Mouse (Mus musculus): ENCODE measurements around the gene Otx2. TPM values are rescaled to one million over a fixed set of nuclear protein-coding genes. Genes with fewer than 3 reads are reported as not detected.

Gene Otx2
- polyA plus RNA-seq, 1 experiment from 2014 or later, result not detected

- H3K4me3 ChIP-seq (replicated peaks), result no peak overlapping the region
- peaks cover 100% of the 10 kb centered on the region for H3K27me3 ChIP-seq
- H3K9me3 ChIP-seq (replicated peaks), result no peaks in the 10 kb centered on the region
- 18% methylated on average over 8 of the region's 8 CpGs for WGBS (ENCODE audit: insufficient replicate concordance)
- no peak overlapping the region for H3K9ac ChIP-seq
- no peak overlapping the region for H3K27ac ChIP-seq (replicated peaks)
- H3K4me2 ChIP-seq, result no peak overlapping the region
- ATAC-seq (ENCODE audit: insufficient read depth), result no peak
- H3K4me1 ChIP-seq (replicated peaks), result no peaks in the 10 kb centered on the region
- H3K36me3 ChIP-seq (replicated peaks), result no peaks in the 10 kb centered on the region
Observed at GRCm38 (mm10) chr14:48661151-48661550, 12.5 kb downstream of the Otx2 start.

- Histone ChIP-seq H3K27me3 (peaks cover 100% of the 10 kb centered on the region), H3K9me3 (replicated peaks) (no peaks in the 10 kb centered on the region), H3K9ac (no peak overlapping the region), H3K27ac (replicated peaks) (no peak overlapping the region), H3K4me3 (replicated peaks) (no peak overlapping the region), H3K4me2 (no peak overlapping the region), H3K4me1 (replicated peaks) (no peaks in the 10 kb centered on the region), H3K36me3 (replicated peaks) (no peaks in the 10 kb centered on the region)
- 30% methylated on average over 4 of the region's 4 CpGs for WGBS (ENCODE audit: insufficient replicate concordance)
- no peak for ATAC-seq (ENCODE audit: insufficient read depth)
Observed at GRCm38 (mm10) chr14:48660593-48660992, 13.0 kb downstream of the Otx2 start.

DNA sequence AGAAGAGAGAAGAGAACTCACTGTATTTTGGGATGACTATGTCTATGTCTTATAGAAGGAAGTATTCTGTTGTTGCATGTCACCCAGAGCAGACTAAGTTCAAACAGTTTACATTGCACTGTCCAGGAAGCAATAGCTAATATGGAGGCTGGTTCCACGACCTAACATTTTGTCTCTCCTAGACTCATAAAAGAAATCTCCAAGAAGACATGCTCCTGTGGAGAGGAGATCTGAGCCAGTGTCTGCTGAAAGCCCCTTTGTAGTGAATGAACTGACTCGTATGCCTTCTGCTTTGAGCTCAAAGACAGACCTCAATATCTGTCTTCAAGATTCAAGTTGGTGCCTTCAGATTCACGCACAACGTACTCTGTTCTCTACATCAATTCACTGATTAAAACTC lies 14.0 kb downstream of the Otx2 start:
- H3K27me3 ChIP-seq, result peaks cover 100% of the 10 kb centered on the region
- peaks cover 6% of the 10 kb centered on the region for H3K4me1 ChIP-seq (replicated peaks)
- no peak for ATAC-seq (ENCODE audit: insufficient read depth)
- no peak overlapping the region for H3K4me3 ChIP-seq (replicated peaks)
- no peak overlapping the region for H3K27ac ChIP-seq (replicated peaks)
- H3K4me2 ChIP-seq, result no peak overlapping the region
- 50% methylated on average over 4 of the region's 4 CpGs for WGBS (ENCODE audit: insufficient replicate concordance)
- H3K9ac ChIP-seq, result no peak overlapping the region
- H3K36me3 ChIP-seq (replicated peaks), result no peaks in the 10 kb centered on the region
- no peaks in the 10 kb centered on the region for H3K9me3 ChIP-seq (replicated peaks)

GRCm38 (mm10) chr14:48657241-48657640 lies 16.4 kb downstream of the Otx2 start:
- 48% methylated on average over 6 of the region's 6 CpGs for WGBS (ENCODE audit: insufficient replicate concordance)
- Histone ChIP-seq H3K27me3 (peaks cover 100% of the 10 kb centered on the region), H3K27ac (replicated peaks) (no peak overlapping the region), H3K9ac (no peak overlapping the region), H3K4me1 (replicated peaks) (peaks cover 6% of the 10 kb centered on the region), H3K4me3 (replicated peaks) (no peak overlapping the region), H3K36me3 (replicated peaks) (no peaks in the 10 kb centered on the region), H3K4me2 (no peak overlapping the region), H3K9me3 (replicated peaks) (no peaks in the 10 kb centered on the region)
- no peak for ATAC-seq (ENCODE audit: insufficient read depth)

DNA sequence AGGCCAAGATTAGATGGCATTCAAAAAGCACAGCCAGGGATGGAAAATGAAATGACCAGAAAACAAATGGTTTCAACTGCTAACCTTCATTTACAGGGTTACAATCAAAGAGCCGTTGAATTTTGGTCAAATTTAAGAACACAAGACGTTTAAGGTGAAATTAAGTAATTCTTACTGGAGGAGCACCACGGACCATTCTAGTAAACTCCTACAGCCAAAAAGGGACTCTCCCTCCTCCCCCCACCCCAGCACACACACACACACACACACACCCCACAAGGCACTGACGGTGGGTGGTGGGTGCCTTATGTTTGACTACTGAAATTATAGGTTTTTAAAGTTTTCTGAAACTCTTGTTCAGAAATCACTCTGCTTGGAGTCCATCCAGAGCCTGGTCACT lies 16.9 kb downstream of the Otx2 start:
- Histone ChIP-seq H3K4me3 (replicated peaks) (no peak overlapping the region), H3K4me1 (replicated peaks) (peaks cover 6% of the 10 kb centered on the region), H3K36me3 (replicated peaks) (no peaks in the 10 kb centered on the region), H3K9ac (no peak overlapping the region), H3K9me3 (replicated peaks) (no peaks in the 10 kb centered on the region), H3K27ac (replicated peaks) (no peak overlapping the region), H3K27me3 (peaks cover 100% of the 10 kb centered on the region), H3K4me2 (no peak overlapping the region)
- ATAC-seq (ENCODE audit: insufficient read depth), result no peak
- 36% methylated on average over 4 of the region's 4 CpGs for WGBS (ENCODE audit: insufficient replicate concordance)

DNA sequence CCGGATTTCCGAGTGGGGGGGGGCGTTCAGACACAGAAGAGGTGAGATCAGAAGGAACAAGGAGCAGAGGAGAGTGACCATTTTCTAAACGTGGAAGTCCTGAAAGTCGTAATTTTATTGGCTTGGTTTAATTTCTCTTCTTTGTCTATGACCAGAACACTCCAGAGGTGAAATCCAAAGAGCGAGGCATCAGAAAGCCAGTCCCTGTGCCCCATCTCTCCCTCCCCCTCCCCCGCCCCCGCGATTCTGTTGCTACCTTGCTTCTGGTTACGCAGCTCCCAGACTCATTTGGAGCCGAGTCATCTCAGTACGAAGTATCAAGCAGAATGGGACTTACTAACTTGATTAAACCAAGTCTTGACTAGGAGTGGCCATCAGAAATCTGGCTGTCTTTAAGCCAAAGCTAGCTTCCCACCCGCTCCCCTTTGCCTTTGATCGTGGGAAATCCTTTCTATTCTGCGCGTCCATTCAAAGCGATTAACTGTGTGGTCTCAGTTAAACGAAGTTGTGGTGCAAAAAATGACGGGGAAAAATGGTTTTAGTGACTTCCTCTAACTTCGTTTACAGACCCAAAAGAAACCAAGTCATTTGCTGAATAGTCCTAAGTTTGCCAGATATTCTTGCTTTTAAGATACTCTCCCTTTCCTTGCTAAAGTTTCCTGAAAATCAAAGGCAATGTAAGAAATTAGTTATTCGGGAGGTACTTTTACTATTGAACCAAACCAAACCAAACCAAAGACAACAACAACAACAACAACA lies 17.6 kb downstream of the Otx2 start:
- no peak overlapping the region for H3K4me2 ChIP-seq

GRCm38 (mm10) chr14:48655073-48655791 lies 18.4 kb downstream of the Otx2 start:
- Histone ChIP-seq H3K36me3 (replicated peaks) (no peaks in the 10 kb centered on the region), H3K9ac (no peak overlapping the region), H3K9me3 (replicated peaks) (no peaks in the 10 kb centered on the region), H3K27ac (replicated peaks) (no peak overlapping the region), H3K27me3 (peaks cover 95% of the 10 kb centered on the region), H3K4me2 (peak overlapping the region; percentile 36), H3K4me1 (replicated peaks) (peaks cover 6% of the 10 kb centered on the region), H3K4me3 (replicated peaks) (no peak overlapping the region)
- no peak for ATAC-seq (ENCODE audit: insufficient read depth)
- WGBS (ENCODE audit: insufficient replicate concordance), result 1% methylated on average over 33 of the region's 33 CpGs

More for the DNA sequence above, 17.6 kb downstream of the Otx2 start:
- no peak overlapping the region for H3K9ac ChIP-seq
- 4% methylated on average over 21 of the region's 21 CpGs for WGBS (ENCODE audit: insufficient replicate concordance)
- peaks cover 100% of the 10 kb centered on the region for H3K27me3 ChIP-seq
- H3K36me3 ChIP-seq (replicated peaks), result no peaks in the 10 kb centered on the region
- no peak overlapping the region for H3K4me3 ChIP-seq (replicated peaks)
- no peaks in the 10 kb centered on the region for H3K9me3 ChIP-seq (replicated peaks)
- no peak overlapping the region for H3K27ac ChIP-seq (replicated peaks)
- H3K4me1 ChIP-seq (replicated peaks), result peaks cover 6% of the 10 kb centered on the region
- ATAC-seq (ENCODE audit: insufficient read depth), result no peak

DNA sequence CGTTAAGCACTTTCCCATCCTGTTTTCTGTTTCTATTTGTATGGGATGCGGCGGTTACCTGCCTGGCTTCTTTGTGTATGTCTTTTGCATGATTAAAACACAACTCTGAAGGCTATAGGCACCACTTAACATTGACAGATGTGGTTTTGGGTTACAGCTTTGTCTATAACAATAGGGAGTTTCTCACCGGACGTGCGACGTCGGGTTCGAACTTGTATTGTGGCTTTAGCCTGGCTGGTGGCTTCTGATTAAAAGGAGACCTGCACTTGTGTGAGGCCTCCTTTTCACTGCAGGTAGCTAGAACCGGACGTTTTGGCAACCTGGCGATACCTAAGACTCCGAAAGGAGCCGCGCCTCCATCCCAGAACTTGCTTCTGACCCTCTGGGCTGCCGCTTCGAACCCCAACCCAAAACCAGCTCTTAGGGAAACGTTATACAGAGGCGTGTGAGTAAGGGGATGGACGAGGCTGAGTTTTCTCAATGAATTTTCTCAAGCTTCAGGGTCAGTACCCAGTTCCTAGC lies 19.0 kb downstream of the Otx2 start:
- Histone ChIP-seq H3K4me1 (replicated peaks) (peaks cover 6% of the 10 kb centered on the region), H3K9ac (no peak overlapping the region), H3K36me3 (replicated peaks) (no peaks in the 10 kb centered on the region), H3K4me3 (replicated peaks) (no peak overlapping the region), H3K9me3 (replicated peaks) (no peaks in the 10 kb centered on the region), H3K27me3 (peaks cover 88% of the 10 kb centered on the region), H3K27ac (replicated peaks) (no peak overlapping the region), H3K4me2 (peak overlapping the region; percentile 36; the same call in 1 of the 2 replicates)
- ATAC-seq (ENCODE audit: insufficient read depth), result no peak
- WGBS (ENCODE audit: insufficient replicate concordance), result 3% methylated on average over 20 of the region's 20 CpGs

DNA sequence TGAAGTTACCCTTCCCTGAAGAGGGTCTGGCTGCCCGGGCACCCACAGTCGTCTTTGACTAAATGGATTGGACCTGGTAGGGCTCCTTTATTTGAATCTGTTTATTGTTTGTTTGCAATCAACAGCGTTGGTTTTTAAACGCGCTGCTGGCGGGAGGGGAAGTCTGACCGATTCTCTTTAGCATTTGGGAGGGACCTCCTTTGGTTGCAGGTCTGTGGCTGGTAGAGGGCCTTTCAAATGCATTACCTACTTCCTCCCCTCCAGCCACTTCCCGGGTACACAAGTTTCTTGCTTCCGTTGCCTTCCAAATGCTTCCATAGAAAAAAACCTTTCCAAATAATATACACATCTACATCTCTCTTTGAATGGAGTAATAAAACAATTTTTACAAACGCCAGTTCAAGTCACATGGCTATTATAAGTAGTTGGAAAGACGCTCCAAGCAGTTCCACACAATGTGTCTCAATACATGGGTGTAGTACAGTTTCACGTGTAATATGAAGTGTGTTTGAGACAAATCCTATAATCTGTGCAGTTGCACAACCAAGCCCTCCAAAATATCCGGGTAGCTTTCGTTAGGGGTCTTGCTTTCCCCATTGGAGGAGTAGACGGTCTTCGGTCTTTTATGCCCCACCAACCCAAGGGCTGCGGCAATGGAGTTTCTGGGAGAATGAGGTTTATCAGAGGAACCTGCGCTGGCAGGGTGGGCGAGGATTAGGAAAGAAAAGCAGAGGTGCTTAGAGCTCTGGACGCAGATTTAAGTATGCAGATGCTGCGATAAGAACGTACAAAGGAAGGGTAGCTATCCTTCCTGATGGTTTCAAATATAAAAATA lies 19.7 kb downstream of the Otx2 start:
- no peak overlapping the region for H3K27ac ChIP-seq (replicated peaks)
- 9% methylated on average over 22 of the region's 22 CpGs for WGBS (ENCODE audit: insufficient replicate concordance)
- no peaks in the 10 kb centered on the region for H3K36me3 ChIP-seq (replicated peaks)
- no peaks in the 10 kb centered on the region for H3K9me3 ChIP-seq (replicated peaks)
- H3K4me2 ChIP-seq, result no peak overlapping the region
- no peak overlapping the region for H3K9ac ChIP-seq
- peaks cover 81% of the 10 kb centered on the region for H3K27me3 ChIP-seq
- H3K4me3 ChIP-seq (replicated peaks), result no peak overlapping the region
- ATAC-seq (ENCODE audit: insufficient read depth), result no peak
- H3K4me1 ChIP-seq (replicated peaks), result peaks cover 6% of the 10 kb centered on the region

DNA sequence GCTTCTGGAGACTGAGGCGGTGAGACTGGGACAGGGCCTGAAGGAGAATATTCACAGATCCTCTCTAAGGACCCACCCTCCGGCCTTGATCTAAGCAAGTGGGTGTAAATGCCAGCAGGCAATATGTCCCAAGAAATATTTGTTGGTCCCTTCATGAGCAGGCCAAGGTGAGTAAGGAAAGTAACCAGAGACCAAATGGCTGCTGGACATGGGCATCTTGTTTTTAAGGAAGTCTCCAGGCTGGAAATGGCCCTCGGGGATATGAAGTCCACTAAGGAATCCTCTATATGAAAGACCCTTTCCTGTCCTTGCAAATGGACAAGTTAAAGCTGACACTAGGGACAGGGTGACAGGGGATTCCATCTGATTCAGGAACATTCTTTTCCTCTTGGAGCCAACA lies 20.5 kb downstream of the Otx2 start:
- WGBS (ENCODE audit: insufficient replicate concordance), result 53% methylated on average over 3 of the region's 3 CpGs
- Histone ChIP-seq H3K36me3 (replicated peaks) (no peaks in the 10 kb centered on the region), H3K4me2 (no peak overlapping the region), H3K27ac (replicated peaks) (no peak overlapping the region), H3K9me3 (replicated peaks) (no peaks in the 10 kb centered on the region), H3K9ac (no peak overlapping the region), H3K27me3 (peaks cover 73% of the 10 kb centered on the region), H3K4me1 (replicated peaks) (peaks cover 6% of the 10 kb centered on the region), H3K4me3 (replicated peaks) (no peak overlapping the region)
- no peak for ATAC-seq (ENCODE audit: insufficient read depth)

DNA sequence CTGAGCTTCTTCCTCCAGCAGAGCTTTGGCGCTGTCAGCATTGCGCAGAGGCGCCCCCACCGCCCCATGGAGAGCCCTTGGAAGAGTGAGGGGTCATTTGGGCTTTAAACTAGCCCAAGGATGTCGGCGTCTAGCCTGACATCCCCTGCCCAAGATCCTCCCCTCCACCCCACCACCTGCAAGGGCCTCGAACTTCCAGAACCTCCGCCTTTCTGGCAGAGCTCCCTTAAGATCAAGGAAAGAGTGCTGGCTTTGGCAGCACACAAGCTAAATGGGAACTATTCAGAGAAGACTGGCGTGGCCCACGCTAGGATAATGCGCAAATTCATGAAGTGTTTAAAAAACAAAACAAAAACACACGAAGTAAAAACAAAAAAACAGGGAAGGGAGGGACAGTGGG lies 21.4 kb downstream of the Otx2 start:
- Histone ChIP-seq H3K9me3 (replicated peaks) (no peaks in the 10 kb centered on the region), H3K4me3 (replicated peaks) (no peak overlapping the region), H3K4me1 (replicated peaks) (peaks cover 6% of the 10 kb centered on the region), H3K4me2 (no peak overlapping the region), H3K36me3 (replicated peaks) (no peaks in the 10 kb centered on the region), H3K27ac (replicated peaks) (no peak overlapping the region), H3K9ac (no peak overlapping the region), H3K27me3 (peaks cover 65% of the 10 kb centered on the region)
- ATAC-seq (ENCODE audit: insufficient read depth), result no peak
- WGBS (ENCODE audit: insufficient replicate concordance), result 26% methylated on average over 12 of the region's 12 CpGs
